Mouse (Mus musculus): ENCODE measurements around the gene Cers6. TPM values are rescaled to one million over a fixed set of nuclear protein-coding genes. Genes with fewer than 3 reads are reported as not detected.

Cers6 gene
- total RNA-seq (2021) = 1 to 10 TPM; 1.6 TPM
- long read RNA-seq, experiment 1 = 0 reads
- long read RNA-seq, experiment 2 = 0 reads

DNA sequence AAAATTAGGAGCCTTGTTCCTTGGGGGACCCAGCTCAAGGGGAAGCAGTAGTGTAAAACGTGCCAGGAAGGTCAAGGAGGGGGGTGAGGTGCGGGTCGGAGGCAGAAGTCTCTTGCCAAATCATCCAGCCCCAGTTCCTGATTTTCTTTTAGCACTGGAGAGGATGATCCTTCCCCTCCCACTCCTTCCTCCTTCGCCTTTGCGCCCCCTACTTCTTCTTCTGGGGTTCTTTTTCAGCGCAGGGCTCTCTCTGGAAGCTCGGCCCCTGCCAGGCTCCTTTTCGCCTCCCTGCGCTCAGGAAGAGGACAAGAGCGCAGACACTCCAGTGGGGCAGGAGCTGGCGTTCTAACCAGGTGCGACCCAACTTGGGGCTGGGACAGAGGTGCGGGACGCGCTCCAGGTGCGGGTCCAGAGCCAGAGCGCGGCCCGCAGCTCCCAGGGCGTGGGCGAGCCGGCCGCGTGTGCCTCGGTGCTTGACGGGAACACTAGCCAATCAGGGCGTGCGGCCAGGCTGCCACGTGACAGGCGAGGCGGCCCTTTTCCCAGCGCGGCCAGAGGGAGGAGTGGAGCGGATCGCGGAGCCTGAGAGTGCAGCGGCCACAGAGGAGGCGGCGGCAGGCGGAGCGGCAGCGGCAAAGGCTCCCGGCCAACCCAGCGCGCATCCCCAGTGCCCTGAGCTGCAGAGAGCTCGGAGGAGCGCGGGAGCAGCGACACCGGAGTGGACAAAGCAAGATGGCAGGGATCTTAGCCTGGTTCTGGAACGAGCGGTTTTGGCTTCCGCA is at the start of gene Cers6:
Gene Cers6 (plus strand): TSS at position 538 of the 782 bp plus-strand sequence.
- intact Hi-C loops (cut with DNase I) = no loop called here
- DNase-seq = peak; percentile 94 to 96

- DNase-seq = no peak
Measured at GRCm38 (mm10) chr2:68814409-68814808, 46.8 kb upstream of the Cers6 start.

DNA sequence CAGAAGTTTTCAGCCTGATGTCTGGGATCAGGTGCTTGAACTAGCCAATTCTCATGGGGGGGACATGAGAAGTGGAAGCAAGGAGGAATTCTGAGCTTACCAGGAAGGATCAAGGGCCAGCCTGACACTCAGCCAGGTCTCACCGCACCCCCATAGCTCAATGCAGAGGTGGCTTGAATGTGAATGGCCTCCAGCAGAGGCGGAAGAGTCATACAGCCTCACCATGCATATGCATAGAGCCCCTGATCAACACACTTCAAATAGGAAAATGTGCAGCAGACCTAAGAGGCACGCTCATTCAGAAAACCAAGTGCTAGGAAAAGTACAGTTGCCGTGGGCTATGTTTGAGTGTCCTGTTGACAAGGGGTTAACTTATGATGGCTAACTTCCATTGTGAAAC is 42.2 kb upstream of the Cers6 start:
- no peak for DNase-seq
- intact Hi-C loops (cut with DNase I) = no loop called here

More at GRCm38 (mm10) chr2:68814409-68814808, 46.8 kb upstream of the Cers6 start:
- intact Hi-C loops (cut with DNase I) = no loop called here

- intact Hi-C loops (cut with DNase I) = no loop called here
- no peak for DNase-seq
Measured at GRCm38 (mm10) chr2:68822152-68822887, 38.9 kb upstream of the Cers6 start.

DNA sequence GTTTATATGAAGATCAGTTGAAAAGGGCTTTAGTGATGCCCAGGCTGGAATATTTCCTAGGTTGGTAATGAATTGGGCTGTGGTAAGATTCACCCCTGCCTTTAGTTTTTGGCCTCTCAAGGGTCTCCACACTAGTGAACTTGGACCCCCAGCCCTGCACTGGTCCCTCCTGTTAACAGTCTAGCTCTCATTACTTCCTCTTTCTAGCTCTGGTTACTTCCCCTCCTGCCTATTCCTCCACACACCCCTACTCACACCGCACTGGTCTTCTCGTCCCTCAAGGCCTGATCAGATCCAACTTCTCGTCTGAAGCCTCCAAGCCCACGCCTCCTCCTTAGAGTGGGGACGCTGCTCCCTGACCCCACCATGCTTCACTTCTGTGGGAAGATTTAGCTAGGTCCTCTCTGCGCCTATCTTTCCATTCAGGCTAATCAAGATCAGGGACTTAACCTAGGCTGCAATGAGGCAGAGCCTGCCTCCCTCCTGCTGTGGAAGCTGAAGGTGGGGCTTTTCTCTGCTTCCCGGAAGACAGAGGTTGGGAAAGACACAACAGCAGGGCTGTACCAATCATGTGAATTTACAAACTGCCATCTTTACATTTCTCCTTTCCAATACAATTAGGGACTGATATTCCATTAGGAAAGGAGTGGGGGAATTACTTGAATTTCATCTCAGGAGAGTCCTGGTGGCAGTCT is 35.8 kb upstream of the Cers6 start:
- intact Hi-C loops (cut with DNase I) = no loop called here
- no peak for DNase-seq

DNA sequence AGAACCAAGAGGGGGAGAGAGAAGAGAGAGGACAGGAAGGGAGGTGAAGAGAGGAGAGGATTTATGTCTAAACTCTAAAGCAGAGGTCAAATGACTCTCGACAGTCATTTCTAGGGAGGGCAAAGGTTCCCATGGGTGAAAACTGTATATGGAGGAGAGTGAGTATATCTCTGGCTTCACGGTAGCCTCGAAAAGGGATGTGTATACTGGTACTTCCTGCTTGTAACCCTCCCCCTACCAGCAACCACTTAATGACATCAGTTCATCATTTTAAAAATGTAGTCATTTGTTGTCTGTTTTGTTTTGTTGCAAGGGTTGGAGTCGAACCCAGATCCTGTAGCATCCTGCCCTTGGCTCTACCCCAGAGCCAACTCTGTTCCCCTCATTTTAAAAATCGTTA is 17.9 kb upstream of the Cers6 start:
- intact Hi-C loops (cut with DNase I) = no loop called here

GRCm38 (mm10) chr2:68844530-68844929 is 16.7 kb upstream of the Cers6 start:
- DNase-seq = no peak

More for the DNA sequence above, 17.9 kb upstream of the Cers6 start:
- DNase-seq = no peak

DNA sequence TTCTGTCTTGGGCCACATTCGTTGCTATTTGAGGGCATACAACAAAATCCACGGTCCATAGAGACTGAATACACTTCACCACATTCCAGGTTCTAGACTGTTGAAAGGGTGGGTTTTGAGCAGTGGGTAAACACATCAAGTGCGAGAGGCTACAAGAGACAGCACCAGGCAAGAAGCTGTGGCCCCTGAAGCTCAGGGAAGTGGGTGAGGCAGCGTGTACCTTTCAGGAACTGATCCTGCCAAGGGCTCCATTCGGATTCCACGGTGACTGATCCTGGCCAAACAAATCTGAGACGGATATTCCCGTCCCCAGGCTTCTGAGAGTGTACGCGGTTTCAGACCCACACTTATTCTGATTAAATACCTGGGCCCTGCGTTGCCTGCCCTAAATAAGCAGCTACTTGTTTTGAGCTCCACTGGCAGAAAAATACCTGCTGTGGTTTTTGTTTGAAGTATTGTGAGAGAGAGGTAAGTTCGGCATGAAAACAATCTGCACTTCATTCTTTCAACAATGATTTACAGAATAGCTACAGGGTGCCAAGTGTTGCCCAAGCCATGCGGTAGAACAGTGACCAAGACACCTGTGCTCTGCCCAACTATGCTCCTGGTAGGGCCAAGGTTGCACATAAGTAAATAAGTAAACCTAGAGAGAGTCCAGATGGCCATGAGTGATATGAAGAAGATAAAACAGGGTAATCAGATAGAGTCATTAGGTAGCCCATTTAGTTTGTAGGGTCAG is 16.1 kb upstream of the Cers6 start:
- intact Hi-C loops (cut with DNase I) = no loop called here
- no peak for DNase-seq

More at GRCm38 (mm10) chr2:68844530-68844929, 16.7 kb upstream of the Cers6 start:
- intact Hi-C loops (cut with DNase I) = no loop called here

- intact Hi-C loops (cut with DNase I) = no loop called here
- DNase-seq = no peak
Measured at GRCm38 (mm10) chr2:68860391-68860790, 850 bp upstream of the Cers6 start.

DNA sequence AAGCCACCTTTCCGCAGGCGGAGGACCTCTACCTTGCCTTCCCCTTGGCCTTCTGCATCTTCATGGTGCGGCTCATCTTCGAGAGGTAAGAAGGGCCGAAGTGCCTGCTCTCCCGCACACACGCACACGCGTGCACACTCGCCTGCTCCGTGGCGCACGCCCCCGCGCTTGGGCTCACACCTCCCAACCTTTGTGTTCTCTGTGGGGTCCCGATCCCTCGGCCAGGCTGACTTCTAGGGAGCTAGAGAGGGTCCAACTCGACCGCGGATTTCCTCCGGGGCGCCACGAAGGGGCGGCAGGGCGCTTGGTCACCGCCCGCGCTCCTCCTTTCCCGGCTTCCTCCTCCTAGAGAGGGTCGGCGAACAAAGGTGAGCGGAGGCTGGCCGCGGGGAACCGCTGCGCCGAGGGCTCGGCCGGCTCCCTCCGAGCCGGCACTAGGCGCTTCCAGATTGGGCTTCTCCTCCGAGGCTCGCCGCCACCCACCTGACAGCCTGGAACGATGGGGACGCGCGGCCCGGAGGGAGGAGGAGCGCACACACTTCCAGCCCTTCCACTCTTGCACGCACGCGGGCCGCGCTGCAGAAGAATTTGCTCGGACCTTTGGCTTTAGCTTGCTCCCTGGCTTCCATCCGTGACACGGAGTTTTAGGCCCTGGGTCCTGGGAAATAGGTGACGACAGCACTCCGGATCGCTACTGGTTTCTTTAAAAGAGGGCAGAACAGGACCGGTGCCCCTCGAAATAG is 651 bp downstream of the Cers6 start:
- DNase-seq = peak; percentile 13 to 44
- intact Hi-C loops (cut with DNase I) = no loop called here

GRCm38 (mm10) chr2:68862464-68863266 is 1.4 kb downstream of the Cers6 start:
- intact Hi-C loops (cut with DNase I) = no loop called here

DNA sequence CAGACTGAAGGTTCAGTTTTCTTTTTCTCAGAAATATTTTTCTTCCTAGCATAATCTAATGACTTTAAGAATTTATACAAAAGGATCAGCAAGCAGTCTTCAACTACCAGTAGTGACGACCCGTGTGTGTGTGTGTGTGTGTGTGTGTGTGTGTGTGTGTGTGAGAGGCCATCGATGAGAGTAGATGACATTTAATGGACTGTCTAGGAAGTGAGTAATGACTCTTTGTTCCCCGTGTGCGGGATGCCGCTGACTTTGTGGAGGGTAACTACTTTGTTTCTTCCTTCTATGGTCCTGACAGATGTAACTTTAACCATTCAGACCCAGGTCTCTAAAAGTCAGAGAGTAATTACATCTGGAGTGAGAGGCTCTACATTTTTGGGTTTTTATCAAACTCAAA is 2.3 kb downstream of the Cers6 start:
- no peak for DNase-seq
- intact Hi-C loops (cut with DNase I) = no loop called here

More at GRCm38 (mm10) chr2:68862464-68863266, 1.4 kb downstream of the Cers6 start:
- no peak for DNase-seq

- intact Hi-C loops (cut with DNase I) = no loop called here
Measured at GRCm38 (mm10) chr2:68864366-68864765, 3.1 kb downstream of the Cers6 start.

GRCm38 (mm10) chr2:68867148-68867547 is 5.9 kb downstream of the Cers6 start:
- intact Hi-C loops (cut with DNase I) = no loop called here
- no peak for DNase-seq

More at GRCm38 (mm10) chr2:68864366-68864765, 3.1 kb downstream of the Cers6 start:
- DNase-seq = no peak

GRCm38 (mm10) chr2:68870999-68871780 is 9.9 kb downstream of the Cers6 start:
- intact Hi-C loops (cut with DNase I) = no loop called here
- no peak for DNase-seq

DNA sequence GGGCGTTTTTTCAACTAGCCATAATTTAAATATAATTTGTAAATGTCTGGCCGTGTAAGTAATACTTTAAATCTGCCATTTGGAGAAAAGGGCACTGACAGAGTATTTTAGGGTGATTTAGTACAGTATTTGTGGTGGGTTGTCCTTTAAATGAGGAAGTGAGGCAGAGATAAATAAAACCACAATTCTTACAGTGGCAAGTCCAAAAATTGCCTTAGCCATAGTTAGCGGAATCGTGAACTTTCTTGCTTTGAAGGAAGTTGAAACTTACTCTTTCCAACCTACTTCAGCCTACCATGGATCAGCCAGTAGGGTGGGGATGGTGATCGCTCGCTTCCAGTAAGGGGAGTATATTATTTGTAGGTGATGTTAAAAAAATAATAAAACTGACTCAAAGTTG is 11.8 kb downstream of the Cers6 start:
- no peak for DNase-seq
- intact Hi-C loops (cut with DNase I) = no loop called here

- no peak for DNase-seq
- intact Hi-C loops (cut with DNase I) = no loop called here
Measured at GRCm38 (mm10) chr2:68873653-68874441, 12.6 kb downstream of the Cers6 start.
